Mouse (Mus musculus) kidney, postnatal 0 days (tissue): ENCODE data around the gene Rcn2. TPM values are rescaled to one million over a fixed set of nuclear protein-coding genes. Genes with fewer than 3 reads are reported as not detected.

Experiments used
- ATAC-seq: fragments of 200-750 bp; cut with Nextera tagmentation; replicated peaks from 2 replicates; pipeline ENCODE4 v1.8.0; 2017; ENCODE audit warnings: low read depth, moderate number of reproducible peaks, moderate TSS enrichment, moderate library complexity; ENCODE audit not compliant: low FRiP score
- DNase-seq: peaks from one replicate; pipeline ENCODE4 v3.0.0-alpha.2; 2016; ENCODE audit warnings: low spot score
- H3K27ac ChIP-seq: fragments of 300-500 bp; sonication (generic); 2 replicates; pipeline ENCODE4 v1.5.1; 2014; ENCODE audit warnings: mild to moderate bottlenecking
- H3K27me3 ChIP-seq: fragments of 300-500 bp; sonication (generic); 2 replicates; pipeline ENCODE4 v1.6.1; 2014; ENCODE audit warnings: low read length, mixed read lengths; ENCODE audit not compliant: insufficient read depth
- H3K36me3 ChIP-seq: fragments of 300-500 bp; sonication (generic); 2 replicates; pipeline ENCODE4 v1.6.1; 2014; ENCODE audit warnings: low read length, mixed read lengths; ENCODE audit not compliant: insufficient read depth
- H3K4me1 ChIP-seq: fragments of 300-500 bp; sonication (generic); replicated peaks from 2 replicates; pipeline ENCODE4 v1.6.1; 2014; ENCODE audit warnings: antibody characterized with exemption, low read length, mixed read lengths; ENCODE audit not compliant: insufficient read depth
- H3K4me2 ChIP-seq: fragments of 300-500 bp; sonication (generic); 2 replicates; pipeline ENCODE4 v1.6.1; 2014; ENCODE audit warnings: mild to moderate bottlenecking, low read length, moderate library complexity, mixed read lengths
- H3K4me3 ChIP-seq: fragments of 300-500 bp; sonication (generic); replicated peaks from 2 replicates; pipeline ENCODE4 v1.5.1; 2014; ENCODE audit warnings: low read depth, low read length
- H3K9ac ChIP-seq: fragments of 300-500 bp; sonication (generic); 2 replicates; pipeline ENCODE4 v1.6.1; 2014; ENCODE audit warnings: low read depth, low read length
- H3K9me3 ChIP-seq: fragments of 300-500 bp; sonication (generic); replicated peaks from 2 replicates; pipeline ENCODE4 v1.6.1; 2016; ENCODE audit warnings: low read length, inconsistent platforms, mixed read lengths
- CTCF ChIP-seq: IDR thresholded peaks from 2 replicates; pipeline ENCODE4 v1.5.1; 2016; ENCODE audit warnings: antibody characterized with exemption, low read depth, mild to moderate bottlenecking, moderate library complexity
- WGBS: fragments of 180-500 bp; shearing (Covaris S2); extraction: QIAGEN DNeasy Blood & Tissue Kit; methylation state at CpG from one replicate; pipeline ENCODE4 v1.1.7; 2014; 5-methylcytosine and 5-hydroxymethylcytosine counted together
- polyA plus RNA-seq: library from polyadenylated mRNA; unstranded; fragments of >200 nt; fragmentation: Nextera tagmentation; extraction: Ambion mirVana; gene quantifications from 2 replicates; pipeline ENCODE4 v1.2.1, GENCODE M21; 2015

Gene Rcn2
- polyA plus RNA-seq, 1 experiment from 2014 or later, result 230 TPM

DNA sequence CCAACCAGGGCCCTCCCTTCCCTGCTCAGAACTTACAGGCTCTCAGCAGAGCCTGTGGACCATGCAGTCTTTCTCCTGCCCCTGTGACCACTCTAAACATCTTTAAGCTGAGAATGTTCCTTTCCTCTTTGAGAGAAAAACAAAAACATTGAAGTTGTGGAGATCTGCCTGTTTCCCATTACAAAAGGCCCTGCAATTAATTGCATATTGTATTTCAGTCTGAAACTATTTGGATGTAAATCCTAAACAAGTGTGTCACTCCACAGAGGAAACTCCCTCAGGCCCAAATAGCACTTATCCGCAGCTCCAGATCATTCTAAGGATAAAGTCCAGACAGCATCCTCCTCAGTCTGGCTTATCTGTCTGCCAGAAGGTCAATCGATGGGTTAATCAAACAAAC, 31.2 kb downstream of the Rcn2 start:
- no peak for ATAC-seq
- no peaks in the 10 kb centered on the region for H3K36me3 ChIP-seq
- WGBS, result 45% methylated on average over 2 of the region's 2 CpGs
- no peaks in the 10 kb centered on the region for H3K9me3 ChIP-seq
- no peak for TF ChIP-seq CTCF
- no peak overlapping the region for H3K27ac ChIP-seq
- H3K4me2 ChIP-seq, result no peak overlapping the region
- DNase-seq, result peak; percentile 54
- H3K4me3 ChIP-seq, result no peak overlapping the region
- no peaks in the 10 kb centered on the region for H3K27me3 ChIP-seq
- H3K9ac ChIP-seq, result no peak overlapping the region
- H3K4me1 ChIP-seq, result 0 out of 2 replicates have a peak, but pooled peaks cover 4% of the 10 kb centered on the region

DNA sequence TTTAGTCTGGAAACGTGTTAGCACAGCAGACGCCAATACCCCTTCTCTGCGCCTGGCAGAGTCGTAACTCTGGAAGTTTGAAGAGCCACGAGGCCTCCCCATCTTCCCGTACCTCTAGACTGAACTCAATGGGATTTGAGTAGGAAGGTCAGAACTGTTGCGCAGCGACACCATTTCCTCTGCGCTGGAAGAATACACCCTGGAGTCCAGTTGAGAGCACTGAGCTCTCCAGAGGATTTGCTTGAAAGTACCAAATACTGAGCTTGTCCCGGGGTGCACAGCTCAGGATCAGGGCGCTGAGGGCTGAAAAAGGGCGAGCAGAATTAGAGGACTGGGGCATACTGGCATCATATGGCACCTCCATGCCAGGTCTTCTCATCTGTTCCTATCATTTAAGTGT, 33.2 kb downstream of the Rcn2 start:
- no peak overlapping the region for H3K4me2 ChIP-seq
- H3K9ac ChIP-seq, result no peak overlapping the region
- 0 out of 2 replicates have a peak, but pooled peaks cover 4% of the 10 kb centered on the region for H3K4me1 ChIP-seq
- no peak overlapping the region for H3K27ac ChIP-seq
- no peak for TF ChIP-seq CTCF
- no peaks in the 10 kb centered on the region for H3K9me3 ChIP-seq
- WGBS, result 71% methylated on average over 12 of the region's 12 CpGs
- H3K4me3 ChIP-seq, result no peak overlapping the region
- H3K27me3 ChIP-seq, result no peaks in the 10 kb centered on the region
- ATAC-seq (no peak), DNase-seq (no peak)
- H3K36me3 ChIP-seq, result no peaks in the 10 kb centered on the region

DNA sequence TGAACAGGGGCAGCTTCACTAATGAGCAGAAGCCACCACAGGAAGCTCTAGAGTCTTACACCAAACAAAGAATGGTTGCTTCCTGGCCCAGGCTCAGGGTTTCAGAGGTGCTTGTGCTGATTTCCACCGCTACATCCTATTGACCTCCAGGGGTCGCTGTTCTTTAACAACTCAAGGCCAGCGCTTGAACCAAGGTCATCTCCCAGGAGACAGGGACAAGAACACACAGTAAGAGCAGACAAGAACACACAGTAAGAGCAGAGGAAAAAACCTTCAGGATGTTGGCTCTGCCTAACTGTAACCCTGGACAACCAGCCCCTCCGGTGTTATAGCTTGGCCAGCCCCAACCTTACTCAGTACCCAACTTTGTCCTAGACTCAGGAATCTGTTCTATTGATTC, 33.6 kb downstream of the Rcn2 start:
- 10% methylated on average over 4 of the region's 4 CpGs for WGBS

DNA sequence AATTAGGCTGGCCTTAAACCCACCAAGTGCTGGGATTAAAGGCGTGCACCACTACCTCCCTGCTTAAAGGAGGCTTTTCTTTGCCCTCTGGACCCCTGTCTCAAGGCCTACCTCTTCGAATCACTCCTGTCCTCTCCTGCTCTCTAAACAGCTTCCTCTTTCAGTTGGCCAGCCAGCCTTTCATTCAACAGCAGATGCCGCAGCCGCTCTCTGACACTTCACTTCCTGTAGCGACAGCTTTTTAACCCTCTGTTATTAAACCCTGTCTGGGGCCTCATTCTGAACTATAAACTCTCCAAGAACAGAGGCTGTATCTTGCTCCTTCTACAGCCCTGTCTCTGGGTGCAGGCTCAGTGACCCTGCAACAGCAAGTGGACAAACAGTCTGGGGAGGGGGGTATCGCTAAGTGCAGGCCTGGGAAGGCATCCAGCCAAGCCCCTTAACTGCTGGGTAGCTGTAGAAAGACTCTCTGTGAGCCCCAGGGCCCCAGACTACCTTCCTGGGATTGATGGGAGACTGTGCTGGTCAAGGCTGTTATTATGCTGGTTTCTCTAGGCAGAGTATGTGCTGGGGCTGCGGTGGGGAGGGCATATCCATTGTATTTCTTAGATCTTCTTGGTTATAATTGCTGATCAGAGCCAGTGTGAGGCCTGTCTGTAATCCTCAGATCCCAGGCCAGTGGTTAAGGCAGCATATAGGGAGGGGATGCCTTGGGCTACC, 34.4 kb downstream of the Rcn2 start:
- no peak for TF ChIP-seq CTCF
- Histone ChIP-seq H3K4me2 (no peak overlapping the region), H3K9ac (no peak overlapping the region), H3K4me1 (0 out of 2 replicates have a peak, but pooled peaks cover 4% of the 10 kb centered on the region), H3K36me3 (no peaks in the 10 kb centered on the region), H3K27me3 (no peaks in the 10 kb centered on the region), H3K9me3 (no peaks in the 10 kb centered on the region), H3K27ac (peak overlapping the region; percentile 60; the same call in 1 of the 2 replicates), H3K4me3 (no peak overlapping the region)
- 23% methylated on average over 7 of the region's 7 CpGs for WGBS
- DNase-seq (peak; percentile 85), ATAC-seq (no peak)

More for the DNA sequence above, 33.6 kb downstream of the Rcn2 start:
- no peak overlapping the region for H3K9ac ChIP-seq
- H3K4me1 ChIP-seq, result 0 out of 2 replicates have a peak, but pooled peaks cover 4% of the 10 kb centered on the region
- no peaks in the 10 kb centered on the region for H3K9me3 ChIP-seq
- no peak overlapping the region for H3K4me3 ChIP-seq
- ATAC-seq (no peak; the same call in 1 of the 2 replicates), DNase-seq (peak; percentile 96)
- H3K4me2 ChIP-seq, result no peak overlapping the region
- no peaks in the 10 kb centered on the region for H3K27me3 ChIP-seq
- peak overlapping the region; percentile 60; the same call in 1 of the 2 replicates for H3K27ac ChIP-seq
- no peaks in the 10 kb centered on the region for H3K36me3 ChIP-seq
- peak; percentile 88 for TF ChIP-seq CTCF

DNA sequence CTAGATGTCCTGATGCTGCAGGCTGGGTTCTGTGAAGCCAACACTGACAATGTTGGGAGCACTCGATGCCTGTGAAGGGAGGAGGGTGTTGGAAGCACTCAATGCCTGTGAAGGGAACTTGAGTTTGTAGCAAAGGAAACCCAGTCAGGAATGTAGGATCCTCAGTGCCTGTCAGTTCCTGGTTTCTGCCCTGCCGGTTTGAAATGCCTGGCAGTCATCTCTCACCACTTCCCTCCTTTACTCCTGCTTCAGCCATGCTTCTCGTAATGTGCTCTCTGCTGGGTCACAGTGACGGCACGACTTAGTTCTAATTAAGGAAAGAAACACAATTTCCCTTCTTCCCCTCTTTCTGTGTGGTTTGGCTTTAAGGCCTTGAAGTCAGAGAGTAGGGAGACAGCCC, 37.9 kb downstream of the Rcn2 start:
- no peak for ATAC-seq

DNA sequence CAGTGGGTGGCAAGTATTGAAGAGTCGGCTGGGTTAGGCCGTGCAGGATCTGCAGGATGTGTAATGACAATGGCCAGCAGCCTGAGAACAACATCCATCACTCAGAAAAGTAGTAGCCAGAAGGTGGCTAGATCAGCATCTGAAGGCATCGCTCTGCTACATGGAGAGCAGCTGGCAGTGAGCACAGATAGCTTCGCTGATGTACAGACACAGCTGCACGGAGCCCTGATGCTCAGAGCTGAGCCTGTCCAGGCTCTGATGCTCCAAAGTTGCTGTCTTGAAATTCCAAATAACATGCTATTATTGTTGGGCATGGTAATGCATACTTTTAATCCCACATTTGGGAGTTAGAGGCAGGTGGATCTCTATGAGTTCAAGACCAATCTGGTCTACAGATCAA, 44.9 kb downstream of the Rcn2 start:
- Histone ChIP-seq H3K9me3 (no peaks in the 10 kb centered on the region), H3K36me3 (no peaks in the 10 kb centered on the region), H3K4me3 (no peak overlapping the region), H3K4me1 (no peaks in the 10 kb centered on the region), H3K27ac (no peak overlapping the region), H3K27me3 (no peaks in the 10 kb centered on the region), H3K4me2 (no peak overlapping the region), H3K9ac (no peak overlapping the region)
- no peak for DNase-seq
- 89% methylated on average over 5 of the region's 5 CpGs for WGBS
- ATAC-seq, result no peak
- TF ChIP-seq CTCF, result no peak

More for the DNA sequence above, 37.9 kb downstream of the Rcn2 start:
- Histone ChIP-seq H3K9ac (no peak overlapping the region), H3K27me3 (no peaks in the 10 kb centered on the region), H3K27ac (no peak overlapping the region), H3K9me3 (no peaks in the 10 kb centered on the region), H3K4me1 (0 out of 2 replicates have a peak, but pooled peaks cover 4% of the 10 kb centered on the region), H3K4me3 (no peak overlapping the region), H3K36me3 (no peaks in the 10 kb centered on the region), H3K4me2 (no peak overlapping the region)
- WGBS, result 86% methylated on average over 5 of the region's 5 CpGs
- no peak for DNase-seq
- TF ChIP-seq CTCF, result no peak
